Mouse (Mus musculus): Measurements from ENCODE around the gene Gm20908.
"Not testable (repeated sequence)": the region's sequence is repeated elsewhere in the genome, so short reads cannot be mapped to it uniquely, and the experiment has no call there.

The Gm20908 gene

DNA sequence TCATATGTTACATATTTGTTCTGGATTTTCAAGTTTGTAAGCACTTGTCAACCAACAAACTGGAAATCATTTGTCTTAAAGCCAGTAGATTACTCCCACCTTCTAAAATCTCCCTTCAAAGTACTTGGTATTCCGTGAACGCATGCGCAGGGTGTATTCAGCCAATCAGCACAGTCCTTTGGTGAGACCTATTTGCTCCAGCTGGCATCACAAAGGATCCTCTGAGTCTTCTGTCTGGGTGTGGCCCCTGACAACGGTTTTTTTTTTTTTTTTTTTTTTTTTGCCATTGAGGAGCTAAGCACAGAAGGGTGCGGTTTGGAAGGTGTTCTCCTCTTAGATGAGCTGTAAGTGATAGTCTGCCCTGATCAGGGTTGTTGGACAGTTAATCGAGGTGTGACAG, at the start of gene Gm20908:
TSS of gene Gm20908 (plus strand) at position 301 of the 400 bp plus-strand sequence.
- in situ Hi-C loops (cut with MboI, MseI) = not testable (repeated sequence)
